Mouse (Mus musculus) midbrain, embryonic 12.5 days (tissue): Measurements from ENCODE around the gene Rapgef5. TPM values are rescaled to one million over a fixed set of nuclear protein-coding genes. Genes with fewer than 3 reads are reported as not detected.

Experiments used
- ATAC-seq: fragments of 200-750 bp; cut with Nextera tagmentation; 2 replicates; pipeline ENCODE4 v1.8.0; 2017; ENCODE audit warnings: low read depth, moderate TSS enrichment, moderate library complexity; ENCODE audit not compliant: low FRiP score
- H3K27ac ChIP-seq: fragments of 300-500 bp; sonication (generic); replicated peaks from 2 replicates; pipeline ENCODE4 v1.5.1; 2016; ENCODE audit warnings: mild to moderate bottlenecking
- H3K27me3 ChIP-seq: fragments of 300-500 bp; sonication (generic); 2 replicates; pipeline ENCODE4 v1.6.1; 2016; ENCODE audit warnings: mild to moderate bottlenecking
- H3K36me3 ChIP-seq: fragments of 300-500 bp; sonication (generic); 2 replicates; pipeline ENCODE4 v1.6.1; 2016
- H3K4me1 ChIP-seq: fragments of 300-500 bp; sonication (generic); 2 replicates; pipeline ENCODE4 v1.6.1; 2016
- H3K4me2 ChIP-seq: fragments of 300-500 bp; sonication (generic); replicated peaks from 2 replicates; pipeline ENCODE4 v1.6.1; 2016; ENCODE audit warnings: mild to moderate bottlenecking, moderate library complexity
- H3K4me3 ChIP-seq: fragments of 300-500 bp; sonication (generic); 2 replicates; pipeline ENCODE4 v1.5.1; 2016; ENCODE audit warnings: mild to moderate bottlenecking
- H3K9ac ChIP-seq: fragments of 300-500 bp; sonication (generic); replicated peaks from 2 replicates; pipeline ENCODE4 v1.6.1; 2016; ENCODE audit warnings: mild to moderate bottlenecking, moderate library complexity
- H3K9me3 ChIP-seq: fragments of 300-500 bp; sonication (generic); 2 replicates; pipeline ENCODE4 v1.6.1; 2016; ENCODE audit warnings: mild to moderate bottlenecking
- WGBS: fragments of 180-500 bp; shearing (Covaris S2); methylation state at CpG from one replicate; pipeline ENCODE4 v1.1.7; 2016; 5-methylcytosine and 5-hydroxymethylcytosine counted together
- polyA plus RNA-seq: library from polyadenylated mRNA; unstranded; fragments of >200 nt; fragmentation: Nextera tagmentation; extraction: Ambion mirVana; gene quantifications from 2 replicates; pipeline ENCODE4 v1.2.1, GENCODE M21; 2016

Rapgef5 gene
- polyA plus RNA-seq, 1 experiment from 2014 or later = 25.9 TPM

GRCm38 (mm10) chr12:117683377-117683776, 167.1 kb downstream of the Rapgef5 start:
- Histone ChIP-seq H3K9ac (no peak overlapping the region), H3K4me1 (peaks cover 23% of the 10 kb centered on the region), H3K36me3 (no peaks in the 10 kb centered on the region), H3K27ac (no peak overlapping the region), H3K4me3 (no peak overlapping the region), H3K27me3 (peaks cover 7% of the 10 kb centered on the region; the same call in 1 of the 2 replicates), H3K4me2 (no peak overlapping the region), H3K9me3 (no peaks in the 10 kb centered on the region)
- 66% methylated on average over 2 of the region's 2 CpGs for WGBS
- no peak for ATAC-seq

GRCm38 (mm10) chr12:117683984-117684383, 167.7 kb downstream of the Rapgef5 start:
- H3K36me3 ChIP-seq = no peaks in the 10 kb centered on the region
- no peaks in the 10 kb centered on the region for H3K9me3 ChIP-seq
- peaks cover 7% of the 10 kb centered on the region; the same call in 1 of the 2 replicates for H3K27me3 ChIP-seq
- peaks cover 24% of the 10 kb centered on the region for H3K4me1 ChIP-seq
- no peak overlapping the region for H3K9ac ChIP-seq
- ATAC-seq = no peak
- no peak overlapping the region for H3K27ac ChIP-seq
- no peak overlapping the region for H3K4me3 ChIP-seq
- H3K4me2 ChIP-seq = no peak overlapping the region
- WGBS = 10% methylated on average over 3 of the region's 3 CpGs

DNA sequence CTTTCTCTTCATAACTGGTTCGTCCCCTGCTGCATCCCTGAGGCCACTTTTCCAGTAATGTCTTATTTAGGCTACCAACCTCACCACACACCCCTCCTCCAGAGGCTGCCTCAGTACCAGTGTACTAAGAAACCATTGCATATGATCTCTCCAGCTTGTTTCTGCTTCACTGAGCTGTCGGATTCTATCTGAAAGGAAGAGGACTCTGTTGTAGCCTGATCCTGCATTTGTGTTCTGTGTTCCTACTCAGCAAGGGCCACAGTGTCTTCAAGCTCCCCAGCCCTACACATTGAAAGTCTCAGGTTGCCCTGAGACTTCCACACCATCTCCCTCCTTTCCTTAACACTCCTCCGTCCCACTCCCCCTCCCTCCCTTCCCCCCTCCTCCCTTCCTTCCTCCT, 168.5 kb downstream of the Rapgef5 start:
- peaks cover 7% of the 10 kb centered on the region; the same call in 1 of the 2 replicates for H3K27me3 ChIP-seq
- no peak overlapping the region for H3K9ac ChIP-seq
- H3K36me3 ChIP-seq = no peaks in the 10 kb centered on the region
- 16% methylated on average over 3 of the region's 3 CpGs for WGBS
- no peak overlapping the region for H3K4me2 ChIP-seq
- H3K4me1 ChIP-seq = peaks cover 32% of the 10 kb centered on the region
- no peaks in the 10 kb centered on the region for H3K9me3 ChIP-seq
- no peak for ATAC-seq
- H3K4me3 ChIP-seq = no peak overlapping the region
- no peak overlapping the region for H3K27ac ChIP-seq

- no peak overlapping the region for H3K27ac ChIP-seq
- H3K9ac ChIP-seq = no peak overlapping the region
- no peaks in the 10 kb centered on the region for H3K9me3 ChIP-seq
- no peaks in the 10 kb centered on the region for H3K36me3 ChIP-seq
- peaks cover 7% of the 10 kb centered on the region; the same call in 1 of the 2 replicates for H3K27me3 ChIP-seq
- no peak overlapping the region for H3K4me3 ChIP-seq
- no peak for ATAC-seq
- no peak overlapping the region for H3K4me2 ChIP-seq
- H3K4me1 ChIP-seq = peaks cover 35% of the 10 kb centered on the region
Observed at GRCm38 (mm10) chr12:117685336-117685735, 169.1 kb downstream of the Rapgef5 start.

DNA sequence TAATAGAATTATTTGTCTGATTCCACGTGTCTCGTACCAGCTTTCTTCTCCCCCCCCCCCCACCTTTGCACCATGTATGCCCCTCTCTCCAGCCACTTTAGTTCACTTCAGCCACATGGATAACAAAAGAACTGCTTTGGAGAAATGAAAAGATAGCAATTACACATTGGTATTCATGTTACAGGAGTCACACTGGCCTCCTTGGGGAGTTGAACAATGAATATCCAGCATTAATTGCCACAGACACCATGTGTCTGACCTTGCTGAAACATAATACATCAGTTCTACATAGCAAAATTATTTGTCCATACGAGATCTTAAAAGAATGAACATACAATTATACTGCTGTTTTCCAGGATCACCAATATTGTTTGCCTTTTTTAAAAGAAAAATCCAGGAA, 170.5 kb downstream of the Rapgef5 start:
- Histone ChIP-seq H3K27ac (peak overlapping the region; percentile 60), H3K9me3 (no peaks in the 10 kb centered on the region), H3K4me3 (no peak overlapping the region), H3K27me3 (peaks cover 7% of the 10 kb centered on the region; the same call in 1 of the 2 replicates), H3K36me3 (no peaks in the 10 kb centered on the region), H3K9ac (no peak overlapping the region), H3K4me2 (no peak overlapping the region), H3K4me1 (peaks cover 42% of the 10 kb centered on the region)
- 56% methylated on average over 3 of the region's 3 CpGs for WGBS
- no peak for ATAC-seq

DNA sequence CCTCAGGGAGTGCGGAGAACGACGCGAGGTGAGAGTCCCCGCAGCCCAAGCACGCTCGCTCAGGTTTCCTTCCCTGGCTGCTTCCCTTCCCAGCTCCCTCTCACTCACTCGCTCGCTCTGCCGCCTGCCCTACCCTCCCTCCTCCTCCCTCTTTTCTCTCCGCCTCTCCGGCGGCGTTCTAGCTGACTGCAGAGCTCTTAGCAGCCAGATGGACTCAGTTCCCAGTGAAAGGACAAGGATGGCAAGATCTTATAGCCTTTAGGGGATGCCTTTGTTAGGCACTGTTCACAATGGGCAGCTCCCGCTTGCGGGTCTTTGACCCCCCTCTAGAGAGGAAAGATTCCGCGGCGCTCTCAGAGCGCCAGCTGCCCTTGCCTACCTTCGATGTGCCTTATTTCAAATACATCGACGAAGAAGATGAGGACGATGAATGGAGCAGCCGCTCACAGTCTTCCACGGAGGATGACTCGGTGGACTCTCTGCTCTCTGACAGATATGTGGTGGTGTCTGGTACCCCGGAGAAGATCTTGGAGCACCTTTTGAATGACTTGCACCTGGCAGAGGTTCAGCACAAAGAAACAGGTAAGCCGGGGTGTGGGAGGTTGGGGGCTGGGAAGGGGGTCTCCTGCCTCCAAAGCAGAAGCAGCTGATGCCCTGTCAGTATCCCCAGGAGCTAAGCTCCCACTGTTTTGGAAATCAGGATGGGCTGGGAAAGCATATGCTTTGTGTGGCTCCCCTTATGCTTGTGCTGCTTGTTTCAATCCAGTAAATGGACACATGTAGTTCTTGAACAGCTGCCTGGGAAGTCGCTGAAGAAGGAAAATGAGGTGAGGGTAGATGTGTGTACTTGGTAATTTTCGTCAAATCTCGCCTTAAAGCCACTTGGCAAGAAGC, 172.6 kb downstream of the Rapgef5 start:
- ATAC-seq = peak; percentile 90
- WGBS = 4% methylated on average over 32 of the region's 32 CpGs
- peaks cover 41% of the 10 kb centered on the region for H3K4me1 ChIP-seq

GRCm38 (mm10) chr12:117691336-117691735, 175.1 kb downstream of the Rapgef5 start:
- Histone ChIP-seq H3K27ac (no peak overlapping the region), H3K9ac (no peak overlapping the region), H3K9me3 (no peaks in the 10 kb centered on the region), H3K36me3 (no peaks in the 10 kb centered on the region), H3K4me3 (0 out of 2 replicates have a peak overlapping the region, but pooled peaks have one; percentile 9), H3K4me1 (peaks cover 29% of the 10 kb centered on the region), H3K4me2 (peak overlapping the region; percentile 56), H3K27me3 (0 out of 2 replicates have a peak, but pooled peaks cover 7% of the 10 kb centered on the region)
- ATAC-seq = no peak
- 77% methylated on average over 5 of the region's 5 CpGs for WGBS

More for the DNA sequence above, 172.6 kb downstream of the Rapgef5 start:
- Histone ChIP-seq H3K4me2 (peak overlapping the region; percentile 56), H3K4me3 (peak overlapping the region; percentile 48), H3K27ac (peak overlapping the region; percentile 88), H3K9ac (peak overlapping the region; percentile 65), H3K27me3 (peaks cover 7% of the 10 kb centered on the region; the same call in 1 of the 2 replicates), H3K36me3 (no peaks in the 10 kb centered on the region), H3K9me3 (no peaks in the 10 kb centered on the region)

GRCm38 (mm10) chr12:117692775-117693174, 176.5 kb downstream of the Rapgef5 start:
- WGBS = 7% methylated on average over 1 of the region's 1 CpGs
- H3K9ac ChIP-seq = no peak overlapping the region
- H3K4me1 ChIP-seq = peaks cover 24% of the 10 kb centered on the region
- ATAC-seq = no peak
- H3K36me3 ChIP-seq = no peaks in the 10 kb centered on the region
- H3K4me2 ChIP-seq = peak overlapping the region; percentile 15; the same call in 1 of the 2 replicates
- 0 out of 2 replicates have a peak, but pooled peaks cover under 1% of the 10 kb centered on the region for H3K27me3 ChIP-seq
- no peak overlapping the region; the same call in 1 of the 2 replicates for H3K27ac ChIP-seq
- no peak overlapping the region for H3K4me3 ChIP-seq
- no peaks in the 10 kb centered on the region for H3K9me3 ChIP-seq

DNA sequence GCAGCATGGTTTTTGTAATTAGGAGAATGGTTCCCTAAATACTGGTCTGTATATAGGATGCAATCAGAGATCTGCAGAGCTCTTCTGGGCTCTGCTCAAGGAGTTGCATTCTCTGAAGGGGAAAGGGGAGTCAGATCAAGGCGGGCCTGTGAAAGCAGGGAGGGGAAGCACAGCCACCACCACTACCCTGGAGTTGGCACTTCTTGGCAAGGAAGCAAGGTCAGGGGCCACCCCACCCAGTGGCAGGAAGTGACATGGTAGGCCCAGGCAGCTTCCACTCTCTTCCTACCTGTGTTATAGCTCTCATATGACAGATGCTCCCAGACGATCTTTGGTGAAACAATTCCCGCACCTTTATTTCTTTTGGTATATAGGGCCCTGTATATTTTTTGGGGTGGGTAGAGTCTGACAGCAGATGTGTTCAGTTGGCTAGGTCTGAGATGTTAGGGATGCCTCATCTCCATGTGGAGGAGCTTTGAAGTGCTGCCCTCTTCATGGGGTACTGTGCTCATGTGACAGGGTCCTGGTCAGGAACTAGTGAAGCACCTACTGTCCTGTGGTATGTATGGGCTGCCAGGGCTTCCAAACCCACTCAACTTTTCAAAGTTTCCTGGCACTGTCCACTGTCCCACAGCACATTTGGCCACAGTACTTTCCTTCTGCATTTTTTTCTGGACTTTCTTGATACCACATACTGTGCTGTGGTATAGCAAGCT, 183.8 kb downstream of the Rapgef5 start:
- Histone ChIP-seq H3K27me3 (no peaks in the 10 kb centered on the region), H3K9ac (no peak overlapping the region), H3K4me2 (no peak overlapping the region), H3K4me3 (no peak overlapping the region), H3K27ac (0 out of 2 replicates have a peak overlapping the region, but pooled peaks have one; percentile 12), H3K4me1 (peaks cover 11% of the 10 kb centered on the region; the same call in 1 of the 2 replicates), H3K9me3 (no peaks in the 10 kb centered on the region), H3K36me3 (no peaks in the 10 kb centered on the region)
- WGBS = 85% methylated on average over 3 of the region's 3 CpGs
- no peak for ATAC-seq

- H3K9ac ChIP-seq = no peak overlapping the region
- WGBS = 74% methylated on average over 6 of the region's 6 CpGs
- no peaks in the 10 kb centered on the region for H3K9me3 ChIP-seq
- peaks cover 11% of the 10 kb centered on the region; the same call in 1 of the 2 replicates for H3K4me1 ChIP-seq
- H3K36me3 ChIP-seq = no peaks in the 10 kb centered on the region
- H3K27ac ChIP-seq = no peak overlapping the region
- H3K4me2 ChIP-seq = no peak overlapping the region
- no peak for ATAC-seq
- H3K4me3 ChIP-seq = no peak overlapping the region
- no peaks in the 10 kb centered on the region for H3K27me3 ChIP-seq
Observed at GRCm38 (mm10) chr12:117700927-117701326, 184.6 kb downstream of the Rapgef5 start.

- no peaks in the 10 kb centered on the region for H3K9me3 ChIP-seq
- H3K4me3 ChIP-seq = no peak overlapping the region
- no peak overlapping the region for H3K9ac ChIP-seq
- 86% methylated on average over 8 of the region's 8 CpGs for WGBS
- H3K27ac ChIP-seq = no peak overlapping the region
- H3K27me3 ChIP-seq = no peaks in the 10 kb centered on the region
- no peak overlapping the region for H3K4me2 ChIP-seq
- peaks cover 11% of the 10 kb centered on the region; the same call in 1 of the 2 replicates for H3K4me1 ChIP-seq
- no peaks in the 10 kb centered on the region for H3K36me3 ChIP-seq
- no peak for ATAC-seq
Observed at GRCm38 (mm10) chr12:117702291-117702690, 186.0 kb downstream of the Rapgef5 start.

DNA sequence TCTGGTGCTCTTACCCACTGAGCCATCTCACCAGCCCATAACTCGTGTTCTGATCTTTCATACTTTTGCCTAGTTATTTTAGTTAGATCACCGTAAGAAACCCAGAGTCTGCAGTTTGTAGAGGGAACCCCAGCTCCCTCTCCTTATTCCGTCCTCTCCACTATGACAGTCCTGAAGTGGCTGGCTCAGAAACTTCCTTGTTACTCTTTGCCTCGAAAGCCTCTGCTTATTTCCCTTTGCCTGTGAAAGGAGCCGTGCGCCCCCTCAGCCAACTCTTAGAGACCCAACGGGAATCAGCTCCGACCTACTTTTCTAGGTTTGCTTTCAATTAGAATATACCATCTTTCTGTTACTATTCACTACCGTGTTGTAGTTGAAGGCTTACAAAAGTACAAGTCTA, 186.6 kb downstream of the Rapgef5 start:
- H3K27ac ChIP-seq = no peak overlapping the region
- H3K9ac ChIP-seq = no peak overlapping the region
- WGBS = 91% methylated on average over 9 of the region's 9 CpGs
- H3K9me3 ChIP-seq = no peaks in the 10 kb centered on the region
- peaks cover 11% of the 10 kb centered on the region; the same call in 1 of the 2 replicates for H3K4me1 ChIP-seq
- H3K4me3 ChIP-seq = no peak overlapping the region
- H3K4me2 ChIP-seq = no peak overlapping the region
- no peaks in the 10 kb centered on the region for H3K27me3 ChIP-seq
- no peaks in the 10 kb centered on the region for H3K36me3 ChIP-seq
- ATAC-seq = no peak
